Mouse (Mus musculus): ENCODE data around the gene Cchcr1.
A peak's percentile ranks its signal among the peaks of the same experiment; 100 is the strongest.

Cchcr1 gene

DNA sequence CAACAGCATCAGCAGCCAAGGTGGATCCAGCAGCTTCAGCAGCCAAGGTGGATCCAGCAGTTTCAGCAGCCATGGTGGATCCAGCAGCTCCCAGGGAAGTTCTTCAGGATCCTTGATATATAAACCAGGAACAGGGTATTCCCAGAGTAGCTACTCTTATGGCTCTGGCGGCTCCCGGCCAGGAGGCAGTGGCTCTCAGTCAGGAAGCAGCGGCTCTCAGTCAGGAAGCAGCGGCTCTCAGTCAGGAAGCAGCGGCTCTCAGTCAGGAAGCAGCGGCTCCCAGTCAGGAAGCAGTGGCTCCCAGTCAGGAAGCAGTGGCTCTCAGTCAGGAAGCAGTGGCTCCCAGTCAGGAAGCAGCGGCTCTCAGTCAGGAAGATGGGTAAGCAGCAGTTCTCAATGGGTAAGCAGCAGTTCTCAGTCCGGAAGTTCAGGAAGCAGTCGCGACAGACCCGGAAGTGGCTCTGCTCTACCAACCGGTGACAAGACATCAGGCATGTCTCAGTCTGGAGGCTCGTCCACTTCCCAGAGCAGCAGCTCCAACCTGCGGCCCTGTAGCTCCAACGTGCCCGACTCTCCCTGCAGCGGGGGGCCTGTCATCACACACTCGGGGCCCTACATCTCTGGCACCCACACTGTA lies 38.0 kb downstream of the Cchcr1 start:
- DNase-seq (ENCODE audit: low spot score in 2 of 2): peak in 1 of 2 experiments; percentile 13

DNA sequence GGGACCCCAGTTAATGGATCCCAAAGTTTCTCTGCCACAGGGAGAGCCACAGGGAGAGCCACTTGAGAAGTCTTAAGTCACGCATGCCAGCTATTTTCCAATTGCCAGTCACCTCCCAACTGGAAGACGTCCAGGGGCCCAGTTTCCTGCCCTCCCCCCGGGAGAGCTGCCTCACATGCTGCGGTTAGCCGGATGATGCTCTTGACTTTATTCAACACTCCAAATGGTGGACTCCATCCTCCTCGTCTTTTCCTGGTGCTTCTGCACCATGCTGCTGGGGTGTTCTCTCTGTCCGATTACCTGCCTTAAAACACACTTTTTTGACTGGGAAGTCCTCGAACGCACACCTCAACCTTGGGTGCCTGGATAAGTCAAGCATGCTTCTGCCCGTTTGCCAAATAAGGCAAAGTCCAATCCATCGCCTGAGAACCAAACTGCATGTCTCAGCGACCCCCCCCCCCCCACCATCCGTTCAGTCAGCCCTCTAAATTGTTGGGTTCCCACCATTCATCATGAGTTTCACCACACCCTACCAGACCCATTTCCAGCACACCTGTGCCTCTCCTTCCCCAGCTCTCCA lies 39.4 kb downstream of the Cchcr1 start:
- peak in 1 of 2 experiments; percentile 10 for DNase-seq (ENCODE audit: low spot score in 2 of 2)

DNA sequence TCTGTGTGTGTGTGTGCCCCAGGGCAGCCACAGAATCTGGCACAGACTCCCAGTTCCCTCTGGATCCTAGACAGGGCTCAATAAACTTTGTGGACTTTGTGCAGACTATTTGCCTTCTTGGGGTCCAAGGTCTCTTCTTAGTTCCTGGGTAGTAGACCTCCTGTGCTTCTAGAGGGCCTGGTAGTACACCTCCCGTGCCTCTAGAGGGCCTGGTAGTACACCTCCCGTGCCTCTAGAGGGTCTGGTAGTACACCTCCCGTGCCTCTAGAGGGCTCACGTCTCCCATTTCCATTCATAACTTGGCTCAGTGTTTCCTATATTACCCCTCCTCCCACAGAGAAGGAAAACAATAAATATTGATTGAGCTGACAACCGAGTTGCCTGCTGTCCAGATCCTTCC lies 39.9 kb downstream of the Cchcr1 start:
- DNase-seq (ENCODE audit: low spot score in 2 of 2): peak; percentile 22 to 56

DNA sequence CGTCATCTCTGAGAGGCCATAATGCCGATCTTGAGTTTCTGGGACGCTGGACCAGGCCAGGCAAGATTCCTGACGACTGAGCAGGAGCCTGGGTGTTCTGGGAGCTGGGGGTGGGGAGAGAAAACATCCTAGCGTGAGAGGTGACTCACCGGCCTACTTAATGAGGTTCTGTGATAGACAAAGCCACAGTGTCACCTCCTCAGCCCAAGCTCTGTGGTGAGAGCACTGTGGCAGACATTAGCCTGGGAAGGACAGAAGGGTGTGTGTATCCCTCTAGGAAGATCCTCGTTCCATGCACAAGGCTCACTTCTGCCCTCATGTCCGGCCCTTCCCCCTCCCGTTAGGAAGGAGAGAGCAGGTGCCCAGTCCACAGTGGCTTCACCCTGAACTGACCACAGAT lies 40.5 kb downstream of the Cchcr1 start:
- peak in 1 of 2 experiments; percentile 16 for DNase-seq (ENCODE audit: low spot score in 2 of 2)

DNA sequence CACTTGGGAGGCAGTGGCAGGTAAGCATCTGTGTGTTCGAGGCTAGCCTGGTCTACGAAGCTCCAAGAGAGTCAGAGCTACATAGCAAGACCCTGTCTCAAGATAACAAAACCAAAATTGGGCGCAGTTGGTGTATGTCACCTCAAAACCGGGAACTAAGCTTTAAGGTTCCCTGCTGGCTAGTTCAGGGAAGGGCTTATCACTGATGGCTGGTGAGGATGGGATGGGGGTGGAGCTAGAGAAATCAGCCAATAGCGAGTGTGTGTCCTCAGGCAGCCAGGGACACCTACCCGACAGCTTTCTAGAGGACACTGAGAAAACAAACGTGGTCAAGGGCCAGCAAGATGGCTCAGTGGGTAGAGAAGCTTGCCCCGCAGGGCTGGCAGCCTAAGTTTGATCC lies 41.3 kb downstream of the Cchcr1 start:
- peak in 1 of 2 experiments; percentile 10 for DNase-seq (ENCODE audit: low spot score in 2 of 2)

DNA sequence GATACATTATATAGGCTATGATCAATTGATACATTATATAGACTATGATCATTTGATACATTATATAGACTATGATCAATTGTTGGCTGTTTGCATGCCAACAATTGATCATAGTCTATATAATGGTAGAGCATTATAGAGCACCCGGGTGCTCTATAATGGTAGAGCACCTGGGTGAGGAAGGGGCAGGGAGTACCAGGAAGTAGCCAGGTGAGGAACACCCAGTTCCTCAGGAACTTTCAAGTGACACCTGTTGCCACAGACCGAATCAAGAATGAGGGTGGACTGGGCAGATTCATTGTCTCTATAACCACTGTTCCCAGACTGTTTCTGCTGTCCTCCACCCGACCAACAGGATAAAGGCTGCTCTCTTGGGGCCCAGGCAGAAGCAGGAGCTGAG lies 50.2 kb downstream of the Cchcr1 start, which contains the start of gene 2300002M23Rik:
Gene 2300002M23Rik, plus strand, starts transcription at position 301 of the 400 bp plus-strand sequence.
- DNase-seq (ENCODE audit: low spot score in 2 of 2): no peak

DNA sequence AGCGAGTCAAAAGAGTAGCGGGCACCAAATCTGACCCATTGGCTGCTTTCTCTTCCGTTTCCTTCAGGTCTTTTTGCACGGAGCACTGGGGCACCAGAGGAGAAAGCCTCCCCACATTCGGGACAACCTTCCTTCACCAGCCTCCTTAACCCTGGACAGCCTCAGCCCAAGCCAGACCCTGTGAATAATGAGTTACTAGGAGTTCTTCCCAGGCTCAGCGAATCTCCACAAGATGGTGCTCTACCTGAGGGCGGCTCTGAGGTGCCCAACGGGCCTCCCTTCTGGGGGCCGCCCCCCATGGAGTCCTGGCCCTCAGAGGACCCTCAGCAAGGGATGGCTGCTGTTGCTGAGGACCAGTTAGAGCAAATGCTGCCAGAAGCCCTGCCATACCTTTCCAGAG lies 50.9 kb downstream of the Cchcr1 start:
- no peak for DNase-seq (ENCODE audit: low spot score in 2 of 2)

DNA sequence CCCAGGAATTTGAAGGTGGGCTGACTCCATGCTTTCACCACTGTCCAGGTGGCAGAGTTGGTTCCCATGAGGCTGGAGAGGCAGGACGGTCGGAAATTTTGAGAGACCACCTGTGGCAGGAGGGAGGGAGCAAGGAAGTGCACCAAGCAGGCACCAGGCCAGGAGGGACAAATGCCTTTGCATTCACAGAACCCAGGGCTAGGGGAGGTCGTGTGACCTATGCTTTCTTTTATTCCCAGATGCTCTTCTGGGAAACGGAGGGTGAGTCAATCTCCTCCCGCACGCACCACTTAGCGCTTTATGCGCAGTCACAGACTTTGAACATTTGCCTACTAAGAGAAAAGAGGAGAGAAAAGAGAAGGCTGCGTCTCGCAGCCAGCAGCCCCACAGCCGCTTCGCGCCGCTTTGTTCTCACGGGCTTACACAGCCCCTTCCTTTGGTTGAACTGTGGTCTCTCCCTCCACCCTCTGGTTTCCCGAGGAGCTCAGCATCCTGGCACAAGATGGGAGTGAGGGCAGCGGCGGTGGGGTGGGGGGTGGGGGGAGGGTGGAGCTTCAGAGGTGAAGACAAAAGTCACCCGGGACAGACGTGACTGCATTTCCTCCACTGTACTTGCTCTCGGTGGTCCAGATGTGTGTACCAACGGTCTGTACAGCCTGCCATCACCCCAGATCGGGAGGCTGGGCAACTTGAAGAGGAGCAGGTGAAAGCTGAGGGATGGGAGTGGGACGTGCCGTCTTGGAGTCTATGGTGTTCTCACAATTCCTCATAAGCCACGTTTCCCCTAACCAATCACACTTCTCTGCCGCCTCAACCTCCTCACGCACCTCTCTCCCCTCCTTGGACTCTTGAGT lies 52.4 kb downstream of the Cchcr1 start:
- peak in 1 of 2 experiments; percentile 12 for DNase-seq (ENCODE audit: low spot score in 2 of 2)

DNA sequence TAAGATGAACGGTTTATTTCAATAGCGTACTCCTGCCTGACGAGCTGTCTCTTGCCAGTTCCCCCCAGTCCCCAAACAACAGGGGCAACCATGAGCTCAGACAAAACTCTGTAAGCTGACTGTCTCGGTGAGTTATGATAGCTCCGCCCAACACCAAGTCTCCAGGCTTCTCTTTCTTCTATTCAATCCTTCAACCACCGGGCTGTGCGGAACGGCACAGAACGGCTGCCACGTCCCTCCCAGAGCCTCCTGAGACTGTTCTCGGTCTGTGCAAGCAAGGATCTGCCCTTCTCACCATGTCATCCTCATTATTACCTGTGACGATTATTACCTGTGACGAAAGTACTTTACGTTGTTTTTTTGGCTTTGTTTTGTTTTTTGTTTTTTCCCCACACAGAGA lies 53.9 kb downstream of the Cchcr1 start:
- DNase-seq (ENCODE audit: low spot score in 2 of 2): peak in 1 of 2 experiments; percentile 4

DNA sequence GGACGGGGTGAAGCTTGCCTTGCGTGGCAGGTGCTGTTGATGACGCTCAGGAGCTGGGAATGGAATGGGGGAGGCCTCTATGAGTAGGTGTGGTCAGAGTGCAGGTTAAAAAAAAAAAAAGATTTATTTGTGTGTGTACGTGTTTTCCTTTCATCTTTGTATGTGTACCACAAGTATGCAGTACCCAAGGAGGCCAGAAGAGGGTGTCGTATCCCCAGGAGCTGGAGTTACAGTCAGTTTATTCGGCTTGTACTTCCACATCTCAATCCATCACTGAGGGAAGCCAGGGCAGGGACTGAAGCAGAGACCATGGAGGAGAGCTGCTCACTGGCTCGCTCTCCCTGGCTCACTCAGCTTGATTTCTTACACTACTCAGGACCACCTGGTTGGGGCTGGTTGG lies 54.6 kb downstream of the Cchcr1 start:
- peak in 1 of 2 experiments; percentile 4 for DNase-seq (ENCODE audit: low spot score in 2 of 2)

DNA sequence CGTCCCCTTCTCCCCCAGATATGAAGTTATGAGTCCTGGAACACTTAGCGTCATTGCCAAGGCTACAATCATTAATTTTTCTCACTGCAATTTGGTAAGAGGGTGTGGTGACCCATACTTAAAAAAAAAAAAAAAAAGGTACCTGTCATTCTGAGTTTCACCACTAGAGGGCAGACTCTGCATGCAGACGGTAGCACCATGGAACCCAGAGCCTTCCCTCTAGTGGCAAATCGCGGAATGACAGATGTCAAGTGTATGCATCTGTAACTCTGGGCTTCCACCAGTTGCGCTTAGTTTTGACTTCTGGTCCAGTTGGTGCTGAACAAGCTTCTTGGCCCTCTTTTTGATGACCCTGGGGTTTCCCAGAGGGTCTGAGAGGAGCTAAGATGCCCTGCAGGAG lies 61.3 kb downstream of the Cchcr1 start:
- peak; percentile 53 to 82 for DNase-seq (ENCODE audit: low spot score in 2 of 2)

Measured in cerebellum, postnatal 4 days (tissue).